Mouse (Mus musculus) spleen, adult 2 months (tissue): ENCODE results near the gene Zc3h12d.

Source experiments
- CTCF ChIP-seq: fragments of 200-500 bp; IDR thresholded peaks from 2 replicates; pipeline ENCODE4 v1.5.1; 2011; ENCODE audit warnings: mild to moderate bottlenecking, inconsistent platforms; ENCODE audit not compliant: insufficient read depth, insufficient read length, insufficient replicate concordance; ENCODE audit errors: extremely low read depth
- POLR2A ChIP-seq: fragments of 200-500 bp; IDR thresholded peaks from 2 replicates; pipeline ENCODE4 v1.6.1; 2011; ENCODE audit warnings: low read depth, low read length, inconsistent platforms

GRCm38 (mm10) chr10:7861937-7862657 is 29.8 kb downstream of the Zc3h12d start:
- TF ChIP-seq CTCF (no peak), POLR2A (no peak)
